Mouse (Mus musculus): ENCODE data around the gene Nt5c2. TPM values are rescaled to one million over a fixed set of nuclear protein-coding genes. Genes with fewer than 3 reads are reported as not detected.
A peak's percentile ranks its signal among the peaks of the same experiment; 100 is the strongest.

Gene Nt5c2
- polyA plus RNA-seq, 1 experiment = 76.9 TPM

DNA sequence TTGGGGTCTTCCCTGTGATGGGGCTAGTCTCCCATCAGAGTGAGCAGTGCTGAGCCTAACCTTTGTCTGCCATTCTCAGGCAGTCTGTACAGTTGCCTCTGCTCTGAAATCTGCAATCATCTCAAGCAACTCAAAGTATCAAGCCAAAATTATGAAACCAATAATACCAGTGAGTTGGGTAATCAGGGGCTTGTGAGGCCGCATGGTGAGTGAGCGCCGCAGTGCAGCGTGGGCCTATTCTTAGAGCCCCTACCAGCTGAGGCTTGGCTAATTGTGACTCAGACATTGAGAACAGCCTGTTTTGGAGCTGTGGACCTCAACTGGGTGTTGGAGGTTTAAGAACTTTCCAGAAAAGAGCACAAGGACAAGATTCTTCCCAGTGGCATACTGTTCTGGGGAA lies 143.9 kb downstream of the Nt5c2 start:
- Histone ChIP-seq H3K27me3 (ENCODE audit: control insufficient read depth, insufficient read depth, low read length, poor library complexity, severe bottlenecking) (no peaks in the 10 kb centered on the region), H3K4me1 (ENCODE audit: control insufficient read depth, insufficient read depth, low read length) (no peaks in the 10 kb centered on the region), H3K36me3 (ENCODE audit: control insufficient read depth, insufficient read depth, low read length, poor library complexity, severe bottlenecking) (no peaks in the 10 kb centered on the region), H3K27ac (ENCODE audit: insufficient read depth, low read length) (no peak overlapping the region), H3K4me3 (ENCODE audit: low read depth, low read length) (no peak overlapping the region), H3K9ac (ENCODE audit: low read depth, poor library complexity, severe bottlenecking) (no peak overlapping the region), H3K9me3 (replicated peaks; ENCODE audit: control insufficient read depth, insufficient read depth, low read length, poor library complexity, severe bottlenecking) (no peaks in the 10 kb centered on the region)
- TF ChIP-seq CTCF (IDR thresholded peaks at IDR 0.05; ENCODE audit: low read depth, low read length) (no peak), POLR2A (IDR thresholded peaks at IDR 0.05; ENCODE audit: insufficient read depth, low read length) (no peak), EP300 (IDR thresholded peaks at IDR 0.05; ENCODE audit: insufficient read depth, low read depth, low read length) (no peak)

DNA sequence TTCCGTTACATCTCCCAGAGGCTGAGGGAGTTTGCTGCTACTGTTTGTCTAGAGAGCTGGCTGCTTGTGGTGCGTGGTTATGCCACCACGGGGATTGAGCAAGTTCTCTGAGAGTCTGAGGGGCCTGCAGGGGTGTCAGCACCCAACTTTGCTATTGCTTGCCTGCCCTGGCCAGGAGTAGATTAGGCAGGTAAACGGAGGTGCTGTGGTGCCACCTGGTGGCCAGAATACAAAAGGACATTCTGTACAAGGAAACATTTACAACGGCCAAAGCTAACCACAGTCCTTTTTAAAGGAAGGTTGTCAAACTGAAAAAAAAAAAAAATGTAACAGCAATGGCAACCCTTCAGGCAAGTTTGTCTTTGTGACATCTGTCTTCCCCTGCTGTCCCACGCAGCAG lies 145.4 kb downstream of the Nt5c2 start:
- peak; percentile 81 for TF ChIP-seq CTCF (IDR thresholded peaks at IDR 0.05; ENCODE audit: low read depth, low read length)
- TF ChIP-seq POLR2A (IDR thresholded peaks at IDR 0.05; ENCODE audit: insufficient read depth, low read length) = no peak
- Histone ChIP-seq H3K4me3 (ENCODE audit: low read depth, low read length) (no peak overlapping the region), H3K9me3 (replicated peaks; ENCODE audit: control insufficient read depth, insufficient read depth, low read length, poor library complexity, severe bottlenecking) (no peaks in the 10 kb centered on the region), H3K4me1 (ENCODE audit: control insufficient read depth, insufficient read depth, low read length) (no peaks in the 10 kb centered on the region), H3K9ac (ENCODE audit: low read depth, poor library complexity, severe bottlenecking) (no peak overlapping the region), H3K36me3 (ENCODE audit: control insufficient read depth, insufficient read depth, low read length, poor library complexity, severe bottlenecking) (no peaks in the 10 kb centered on the region), H3K27me3 (ENCODE audit: control insufficient read depth, insufficient read depth, low read length, poor library complexity, severe bottlenecking) (no peaks in the 10 kb centered on the region), H3K27ac (ENCODE audit: insufficient read depth, low read length) (no peak overlapping the region)

DNA sequence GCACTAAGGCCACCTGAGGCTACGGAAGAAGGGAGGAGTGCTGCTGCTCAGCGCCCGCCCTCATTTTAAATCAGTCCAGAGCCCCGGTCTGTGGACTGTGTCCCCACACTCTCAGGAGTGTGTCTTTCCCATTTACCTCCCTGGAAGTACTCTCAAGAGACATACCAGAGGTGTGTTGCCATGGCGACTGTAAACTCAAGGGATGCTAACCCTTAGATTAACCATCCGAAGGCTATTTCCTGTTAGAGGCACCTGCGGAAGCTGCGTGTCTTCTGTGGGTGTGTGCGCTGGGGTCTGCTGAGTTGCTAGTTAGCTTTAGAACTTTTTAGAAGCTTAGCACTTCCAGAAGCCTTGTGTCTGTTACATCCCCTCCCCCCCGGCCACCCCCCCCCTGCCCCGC lies 145.9 kb downstream of the Nt5c2 start:
- Histone ChIP-seq H3K9me3 (replicated peaks; ENCODE audit: control insufficient read depth, insufficient read depth, low read length, poor library complexity, severe bottlenecking) (no peaks in the 10 kb centered on the region), H3K4me3 (ENCODE audit: low read depth, low read length) (no peak overlapping the region), H3K27me3 (ENCODE audit: control insufficient read depth, insufficient read depth, low read length, poor library complexity, severe bottlenecking) (no peaks in the 10 kb centered on the region), H3K27ac (ENCODE audit: insufficient read depth, low read length) (no peak overlapping the region), H3K9ac (ENCODE audit: low read depth, poor library complexity, severe bottlenecking) (no peak overlapping the region), H3K4me1 (ENCODE audit: control insufficient read depth, insufficient read depth, low read length) (no peaks in the 10 kb centered on the region), H3K36me3 (ENCODE audit: control insufficient read depth, insufficient read depth, low read length, poor library complexity, severe bottlenecking) (no peaks in the 10 kb centered on the region)
- TF ChIP-seq CTCF (IDR thresholded peaks at IDR 0.05; ENCODE audit: low read depth, low read length) (no peak), EP300 (IDR thresholded peaks at IDR 0.05; ENCODE audit: insufficient read depth, low read depth, low read length) (no peak), POLR2A (IDR thresholded peaks at IDR 0.05; ENCODE audit: insufficient read depth, low read length) (no peak)

DNA sequence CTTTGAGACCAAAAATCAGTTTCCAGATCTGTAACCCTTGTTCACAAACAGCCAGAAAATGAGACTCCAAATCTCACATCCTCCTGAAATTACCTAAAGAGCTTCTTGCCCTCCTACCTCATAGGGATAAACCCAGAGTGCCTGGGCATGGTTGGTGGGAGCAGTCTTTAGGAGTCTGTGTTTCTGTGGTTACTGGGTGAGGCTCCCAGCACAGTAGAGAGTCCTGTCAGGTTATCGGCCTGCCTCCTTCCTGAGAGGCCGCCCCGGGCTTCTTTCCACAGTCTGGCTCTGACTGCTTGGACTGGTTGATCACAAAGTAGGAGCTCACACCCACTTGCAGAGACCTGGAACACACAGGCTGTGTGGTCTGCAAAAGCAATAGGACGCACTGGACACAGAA lies 149.6 kb downstream of the Nt5c2 start:
- Histone ChIP-seq H3K9ac (ENCODE audit: low read depth, poor library complexity, severe bottlenecking) (no peak overlapping the region), H3K4me3 (ENCODE audit: low read depth, low read length) (no peak overlapping the region), H3K36me3 (ENCODE audit: control insufficient read depth, insufficient read depth, low read length, poor library complexity, severe bottlenecking) (no peaks in the 10 kb centered on the region), H3K27ac (ENCODE audit: insufficient read depth, low read length) (no peak overlapping the region), H3K27me3 (ENCODE audit: control insufficient read depth, insufficient read depth, low read length, poor library complexity, severe bottlenecking) (no peaks in the 10 kb centered on the region), H3K9me3 (replicated peaks; ENCODE audit: control insufficient read depth, insufficient read depth, low read length, poor library complexity, severe bottlenecking) (no peaks in the 10 kb centered on the region), H3K4me1 (ENCODE audit: control insufficient read depth, insufficient read depth, low read length) (no peaks in the 10 kb centered on the region)
- no peak for TF ChIP-seq CTCF (IDR thresholded peaks at IDR 0.05; ENCODE audit: low read depth, low read length)

DNA sequence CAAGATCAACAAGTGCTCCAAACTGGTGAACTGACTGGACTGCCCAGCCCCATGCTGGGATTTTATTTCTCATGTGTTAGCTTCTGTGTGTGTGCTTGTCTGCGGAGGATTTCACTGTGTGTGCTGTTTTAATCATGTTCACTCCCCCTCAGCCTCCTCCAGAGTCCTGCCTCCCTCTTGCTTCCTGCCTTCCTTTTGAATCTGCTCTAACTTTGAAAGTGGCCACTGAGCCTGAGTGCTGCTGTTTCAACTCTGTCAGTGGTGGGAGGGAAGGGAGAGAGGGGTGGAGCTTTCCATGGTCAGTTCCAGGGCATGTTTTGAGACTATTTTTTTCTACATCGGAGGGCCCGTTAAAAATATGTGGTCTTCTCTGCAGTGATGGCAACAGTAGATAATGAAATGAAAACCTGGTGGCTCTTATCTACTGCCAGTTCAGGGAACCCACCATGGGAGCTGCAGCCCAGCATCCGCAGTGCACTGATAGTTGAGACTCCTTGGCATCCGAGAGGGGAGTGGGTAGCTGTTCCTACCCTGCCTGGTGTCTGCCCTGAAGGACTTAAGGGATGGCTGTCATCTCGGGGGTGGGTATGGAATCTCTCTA lies 150.1 kb downstream of the Nt5c2 start:
- Histone ChIP-seq H3K9ac (ENCODE audit: low read depth, poor library complexity, severe bottlenecking) (no peak overlapping the region), H3K4me3 (ENCODE audit: low read depth, low read length) (no peak overlapping the region), H3K9me3 (replicated peaks; ENCODE audit: control insufficient read depth, insufficient read depth, low read length, poor library complexity, severe bottlenecking) (no peaks in the 10 kb centered on the region), H3K4me1 (ENCODE audit: control insufficient read depth, insufficient read depth, low read length) (no peaks in the 10 kb centered on the region), H3K36me3 (ENCODE audit: control insufficient read depth, insufficient read depth, low read length, poor library complexity, severe bottlenecking) (no peaks in the 10 kb centered on the region), H3K27ac (ENCODE audit: insufficient read depth, low read length) (no peak overlapping the region), H3K27me3 (ENCODE audit: control insufficient read depth, insufficient read depth, low read length, poor library complexity, severe bottlenecking) (no peaks in the 10 kb centered on the region)
- TF ChIP-seq EP300 (IDR thresholded peaks at IDR 0.05; ENCODE audit: insufficient read depth, low read depth, low read length) = no peak
- no peak for TF ChIP-seq POLR2A (IDR thresholded peaks at IDR 0.05; ENCODE audit: insufficient read depth, low read length)
- no peak for TF ChIP-seq CTCF (IDR thresholded peaks at IDR 0.05; ENCODE audit: low read depth, low read length)

DNA sequence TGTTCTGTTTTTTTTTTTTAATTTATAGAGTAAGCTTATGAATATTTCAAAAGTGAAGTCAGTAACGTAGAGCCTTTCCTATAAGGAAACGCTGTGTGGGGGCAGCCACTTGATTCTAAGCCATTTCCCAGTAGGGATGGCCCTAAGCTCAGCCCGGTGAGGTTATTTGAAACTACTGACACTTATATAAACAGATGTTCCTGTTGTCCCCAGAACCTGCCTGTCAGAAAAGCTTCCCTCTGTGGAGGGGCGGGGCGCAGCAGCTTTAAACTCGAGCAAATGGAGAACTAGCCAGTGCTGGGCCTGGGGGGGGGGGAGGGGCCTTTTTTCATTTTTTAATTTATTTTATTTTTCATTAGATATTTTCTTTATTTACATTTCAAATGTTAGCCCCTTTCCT lies 150.9 kb downstream of the Nt5c2 start:
- Histone ChIP-seq H3K27me3 (ENCODE audit: control insufficient read depth, insufficient read depth, low read length, poor library complexity, severe bottlenecking) (no peaks in the 10 kb centered on the region), H3K36me3 (ENCODE audit: control insufficient read depth, insufficient read depth, low read length, poor library complexity, severe bottlenecking) (no peaks in the 10 kb centered on the region), H3K9ac (ENCODE audit: low read depth, poor library complexity, severe bottlenecking) (no peak overlapping the region), H3K27ac (ENCODE audit: insufficient read depth, low read length) (no peak overlapping the region), H3K9me3 (replicated peaks; ENCODE audit: control insufficient read depth, insufficient read depth, low read length, poor library complexity, severe bottlenecking) (no peaks in the 10 kb centered on the region), H3K4me3 (ENCODE audit: low read depth, low read length) (no peak overlapping the region), H3K4me1 (ENCODE audit: control insufficient read depth, insufficient read depth, low read length) (no peaks in the 10 kb centered on the region)
- TF ChIP-seq CTCF (IDR thresholded peaks at IDR 0.05; ENCODE audit: low read depth, low read length) = no peak
- TF ChIP-seq POLR2A (IDR thresholded peaks at IDR 0.05; ENCODE audit: insufficient read depth, low read length) = no peak
- TF ChIP-seq EP300 (IDR thresholded peaks at IDR 0.05; ENCODE audit: insufficient read depth, low read depth, low read length) = no peak

Data from ES-Bruce4 (cell line).